Mouse (Mus musculus) neural tube, embryonic 11.5 days (tissue): ENCODE measurements around the gene Scyl2. TPM values are rescaled to one million over a fixed set of nuclear protein-coding genes. Genes with fewer than 3 reads are reported as not detected.

Experiments
- ATAC-seq: fragments of 200-750 bp; cut with Nextera tagmentation; 2 replicates; pipeline ENCODE4 v1.8.0; 2017; ENCODE audit warnings: moderate number of reproducible peaks, mild to moderate bottlenecking, moderate TSS enrichment, moderate library complexity; ENCODE audit not compliant: insufficient read depth, low FRiP score, low TSS enrichment
- DNase-seq: peaks from one replicate; pipeline ENCODE4 v3.0.0-alpha.2; 2015; ENCODE audit warnings: low spot score
- H3K27ac ChIP-seq: fragments of 300-500 bp; sonication (generic); 2 replicates; pipeline ENCODE4 v1.5.1; 2014; ENCODE audit warnings: low read depth, mild to moderate bottlenecking, low read length
- H3K27me3 ChIP-seq: fragments of 300-500 bp; sonication (generic); 2 replicates; pipeline ENCODE4 v1.6.1; 2014; ENCODE audit warnings: mild to moderate bottlenecking, low read length, mixed read lengths; ENCODE audit not compliant: control insufficient read depth, insufficient read depth
- H3K36me3 ChIP-seq: fragments of 300-500 bp; sonication (generic); 2 replicates; pipeline ENCODE4 v1.6.1; 2014; ENCODE audit warnings: mild to moderate bottlenecking, low read length, moderate library complexity, mixed read lengths; ENCODE audit not compliant: control insufficient read depth, insufficient read depth
- H3K4me1 ChIP-seq: fragments of 300-500 bp; sonication (generic); 2 replicates; pipeline ENCODE4 v1.6.1; 2014; ENCODE audit warnings: low read length, mixed read lengths; ENCODE audit not compliant: control insufficient read depth, insufficient read depth
- H3K4me2 ChIP-seq: fragments of 300-500 bp; sonication (generic); 2 replicates; pipeline ENCODE4 v1.6.1; 2014; ENCODE audit warnings: low read depth, mild to moderate bottlenecking, moderate library complexity
- H3K4me3 ChIP-seq: fragments of 300-500 bp; sonication (generic); 2 replicates; pipeline ENCODE4 v1.5.1; 2014; ENCODE audit warnings: low read depth, low read length
- H3K9ac ChIP-seq: fragments of 300-500 bp; sonication (generic); 2 replicates; pipeline ENCODE4 v1.6.1; 2014; ENCODE audit warnings: mild to moderate bottlenecking, low read length
- H3K9me3 ChIP-seq: fragments of 300-500 bp; sonication (generic); 2 replicates; pipeline ENCODE4 v1.6.1; 2016; ENCODE audit warnings: low read length; ENCODE audit not compliant: control insufficient read depth
- WGBS: fragments of 180-500 bp; shearing (Covaris S2); extraction: QIAGEN DNeasy Blood & Tissue Kit; methylation state at CpG from one replicate; pipeline ENCODE4 v1.1.7; 2014; 5-methylcytosine and 5-hydroxymethylcytosine counted together
- polyA plus RNA-seq: library from polyadenylated mRNA; unstranded; fragments of >200 nt; fragmentation: Nextera tagmentation; extraction: Ambion mirVana; gene quantifications from 2 replicates; pipeline ENCODE4 v1.2.1, GENCODE M21; 2014

Scyl2 gene
- polyA plus RNA-seq, 1 experiment from 2014 or later = 21.5 TPM

DNA sequence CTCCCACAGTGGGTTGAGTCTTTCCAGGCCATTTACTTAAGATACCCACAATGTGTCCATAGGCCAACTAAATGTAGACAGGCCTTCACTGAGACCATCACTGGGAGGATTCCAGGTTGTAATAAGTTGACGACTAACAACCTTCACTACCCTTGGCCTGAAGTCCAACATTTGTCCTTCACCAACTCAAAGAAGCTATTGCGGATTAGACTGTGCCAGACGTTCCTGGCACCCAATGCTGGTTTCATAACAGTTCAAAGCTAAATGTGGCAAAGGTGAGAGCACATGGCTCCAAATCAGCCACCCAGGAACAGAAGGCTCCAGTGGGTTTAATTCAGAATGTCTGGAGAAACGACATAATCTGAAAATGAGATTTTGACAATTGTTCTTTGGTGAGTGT is 53.0 kb downstream of the Scyl2 start:
- H3K4me2 ChIP-seq = no peak overlapping the region
- DNase-seq = no peak

DNA sequence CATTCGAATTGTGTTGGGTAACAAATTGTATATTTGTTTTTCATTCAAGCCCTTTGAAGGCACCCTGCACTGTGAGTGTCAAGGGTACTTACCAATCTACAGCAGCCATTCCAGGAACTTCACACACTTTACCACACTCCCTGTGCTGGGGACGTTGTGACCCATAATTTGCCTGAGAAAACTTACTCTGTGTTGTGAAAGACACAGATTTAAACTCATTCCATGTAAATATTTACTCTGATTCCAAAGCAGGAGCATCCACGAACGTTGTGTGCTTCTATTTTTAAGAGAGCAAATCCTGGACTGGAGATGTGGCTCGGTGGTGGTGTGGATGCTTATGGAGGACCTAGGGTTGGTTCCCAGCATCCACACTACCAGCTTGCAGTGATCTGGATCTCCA is 54.3 kb downstream of the Scyl2 start:
- H3K27ac ChIP-seq = no peak overlapping the region
- no peaks in the 10 kb centered on the region for H3K36me3 ChIP-seq
- WGBS = 70% methylated on average over 5 of the region's 5 CpGs
- H3K9ac ChIP-seq = no peak overlapping the region
- H3K4me1 ChIP-seq = no peaks in the 10 kb centered on the region
- no peak overlapping the region for H3K4me3 ChIP-seq
- no peaks in the 10 kb centered on the region for H3K27me3 ChIP-seq
- H3K9me3 ChIP-seq = no peaks in the 10 kb centered on the region
- H3K4me2 ChIP-seq = no peak overlapping the region
- ATAC-seq (no peak), DNase-seq (no peak)

More for the DNA sequence above, 53.0 kb downstream of the Scyl2 start:
- Histone ChIP-seq H3K9ac (no peak overlapping the region), H3K4me1 (no peaks in the 10 kb centered on the region), H3K36me3 (no peaks in the 10 kb centered on the region), H3K9me3 (no peaks in the 10 kb centered on the region), H3K4me3 (no peak overlapping the region), H3K27me3 (no peaks in the 10 kb centered on the region), H3K27ac (no peak overlapping the region)
- WGBS = 85% methylated on average over 4 of the region's 4 CpGs
- no peak for ATAC-seq

DNA sequence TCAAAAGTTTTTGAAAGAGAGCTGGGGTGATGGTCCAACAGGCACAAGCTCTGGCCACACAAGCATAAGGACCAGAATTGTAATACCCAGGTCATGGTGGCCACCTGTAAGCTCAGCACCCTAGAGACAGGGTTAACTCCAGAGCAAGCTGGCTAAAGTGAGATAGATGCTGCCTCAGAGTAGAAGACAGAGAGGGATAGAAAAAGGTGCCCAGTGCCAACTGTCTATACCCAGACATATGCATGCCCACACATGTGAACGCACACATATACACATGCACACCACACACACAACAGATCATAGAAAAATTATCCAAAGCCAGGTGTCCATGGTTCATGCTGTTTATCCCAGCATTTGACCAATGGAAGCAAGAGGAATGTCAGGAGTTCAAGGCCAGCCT is 55.5 kb downstream of the Scyl2 start:
- DNase-seq (no peak), ATAC-seq (peak; percentile 36; the same call in 1 of the 2 replicates)
- H3K27ac ChIP-seq = no peak overlapping the region
- no peak overlapping the region for H3K4me3 ChIP-seq
- no peaks in the 10 kb centered on the region for H3K4me1 ChIP-seq
- no peaks in the 10 kb centered on the region for H3K27me3 ChIP-seq
- WGBS = 96% methylated on average over 1 of the region's 1 CpGs
- H3K9me3 ChIP-seq = no peaks in the 10 kb centered on the region
- H3K4me2 ChIP-seq = no peak overlapping the region
- H3K36me3 ChIP-seq = no peaks in the 10 kb centered on the region
- no peak overlapping the region for H3K9ac ChIP-seq

DNA sequence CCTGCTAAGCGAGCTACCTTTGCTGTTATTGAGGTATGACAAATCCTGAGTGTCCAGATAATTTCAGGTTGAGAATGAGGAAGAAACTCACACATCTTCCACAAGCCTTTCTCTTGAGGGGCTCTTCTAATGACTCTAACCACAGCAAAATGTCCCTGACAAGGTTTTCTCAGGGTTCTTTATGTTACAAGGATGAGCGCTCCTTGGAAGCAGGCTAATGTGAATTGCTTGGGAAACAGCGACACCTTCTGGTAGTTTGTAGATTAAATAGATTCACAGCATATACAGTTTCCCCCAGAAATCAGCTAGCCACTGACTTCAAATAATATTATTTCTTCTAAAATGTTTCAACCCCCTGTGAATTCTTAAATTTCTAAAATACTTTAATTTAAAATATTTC is 56.0 kb downstream of the Scyl2 start:
- no peak overlapping the region for H3K9ac ChIP-seq
- ATAC-seq (peak; percentile 72; the same call in 1 of the 2 replicates), DNase-seq (peak; percentile 70)
- no peaks in the 10 kb centered on the region for H3K27me3 ChIP-seq
- H3K9me3 ChIP-seq = no peaks in the 10 kb centered on the region
- H3K4me1 ChIP-seq = no peaks in the 10 kb centered on the region
- no peak overlapping the region for H3K4me3 ChIP-seq
- H3K36me3 ChIP-seq = no peaks in the 10 kb centered on the region
- WGBS = 28% methylated on average over 3 of the region's 3 CpGs
- H3K4me2 ChIP-seq = no peak overlapping the region
- H3K27ac ChIP-seq = no peak overlapping the region

DNA sequence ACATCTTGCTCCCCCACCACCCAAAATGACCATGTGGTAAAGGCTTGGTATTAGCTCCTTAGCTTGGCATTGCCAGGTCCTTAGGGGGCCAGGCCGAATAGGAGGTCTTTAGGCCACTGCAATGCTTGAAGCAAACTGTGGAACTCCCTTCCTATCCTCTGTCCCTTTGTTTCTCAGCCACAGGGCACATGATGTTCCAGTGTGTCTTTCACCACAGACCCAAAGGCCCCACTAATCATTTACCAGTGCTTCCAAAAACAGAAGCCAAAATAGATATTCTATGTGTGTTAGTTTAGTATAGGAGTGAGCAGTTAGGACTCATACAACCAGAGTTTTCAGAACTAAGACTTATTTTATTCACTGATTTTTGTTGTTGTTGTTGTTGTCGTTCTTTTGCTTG is 59.4 kb downstream of the Scyl2 start:
- no peak for DNase-seq
- Histone ChIP-seq H3K36me3 (no peaks in the 10 kb centered on the region), H3K9me3 (no peaks in the 10 kb centered on the region), H3K27ac (no peak overlapping the region), H3K4me1 (no peaks in the 10 kb centered on the region), H3K9ac (no peak overlapping the region), H3K27me3 (no peaks in the 10 kb centered on the region), H3K4me2 (no peak overlapping the region), H3K4me3 (no peak overlapping the region)
- no peak for ATAC-seq
- WGBS = 88% methylated on average over 2 of the region's 2 CpGs

DNA sequence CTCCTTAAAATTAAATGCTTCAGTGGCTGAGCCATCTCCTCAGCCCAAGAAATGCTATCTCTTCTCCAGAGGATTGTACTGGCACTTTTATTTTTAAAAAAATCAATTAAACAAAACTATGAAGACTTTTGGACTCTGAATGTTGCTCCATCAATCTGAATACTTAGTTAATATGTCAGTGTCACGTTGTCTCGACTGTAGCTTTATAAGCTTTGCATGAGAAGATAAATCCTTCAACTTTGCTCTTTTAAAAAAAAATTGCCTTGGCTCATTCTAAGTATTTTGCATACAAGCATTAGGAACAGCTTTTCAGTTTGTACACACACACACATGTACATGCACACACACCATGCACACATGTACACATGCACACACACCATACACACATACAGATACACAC is 61.9 kb downstream of the Scyl2 start:
- Histone ChIP-seq H3K27ac (no peak overlapping the region), H3K4me3 (no peak overlapping the region), H3K36me3 (no peaks in the 10 kb centered on the region), H3K4me1 (no peaks in the 10 kb centered on the region), H3K9me3 (no peaks in the 10 kb centered on the region), H3K9ac (no peak overlapping the region), H3K27me3 (no peaks in the 10 kb centered on the region), H3K4me2 (no peak overlapping the region)
- DNase-seq (no peak), ATAC-seq (no peak)
- WGBS = 85% methylated on average over 2 of the region's 2 CpGs

DNA sequence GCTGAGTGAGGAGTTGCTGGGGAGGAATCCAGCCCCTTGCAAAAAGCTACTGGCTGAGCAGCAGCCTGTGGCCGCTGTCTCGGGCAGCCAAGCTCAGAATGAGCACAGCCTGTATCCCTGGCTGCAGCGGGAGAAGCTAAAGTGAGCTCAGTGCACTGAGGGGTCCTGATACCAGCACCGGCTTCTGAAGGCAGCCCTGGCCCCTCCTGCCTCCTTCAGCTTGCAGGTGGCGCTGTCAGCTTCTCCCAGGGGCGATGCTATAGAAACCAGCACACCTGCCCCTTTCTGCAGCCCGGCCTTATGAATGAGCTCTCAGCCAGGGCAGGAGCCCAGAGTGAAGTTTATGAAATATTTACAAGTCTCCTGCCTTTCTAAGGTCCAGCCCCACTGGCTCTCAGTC is 65.0 kb downstream of the Scyl2 start, which contains the start of gene Slc17a8:
Slc17a8 (minus strand) TSS at position 125 of the 400 bp plus-strand sequence.
- H3K27ac ChIP-seq = no peak within 1 kb of the TSS
- 31% methylated on average over 7 of the region's 7 CpGs for WGBS
- no peak within 1 kb of the TSS for H3K4me3 ChIP-seq

DNA sequence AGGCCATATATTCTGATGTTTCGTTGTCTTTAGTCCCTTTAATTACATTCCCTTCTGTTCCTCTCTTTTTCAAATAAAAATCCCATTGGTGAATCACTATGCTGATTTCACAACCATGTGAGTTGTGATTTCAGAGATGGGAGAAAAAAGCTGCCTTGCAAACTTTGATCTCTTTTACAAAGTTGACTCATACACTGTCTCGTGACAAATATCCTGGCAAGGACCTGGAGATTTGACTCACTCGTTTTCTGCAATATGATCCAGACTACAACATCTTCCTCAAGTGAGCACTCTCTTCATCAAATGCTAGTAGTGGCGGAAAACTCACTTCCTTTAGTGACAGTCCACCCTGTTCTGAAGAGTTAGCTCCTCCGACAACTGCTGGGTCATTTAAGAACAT is 86.8 kb downstream of the Scyl2 start:
- Histone ChIP-seq H3K9ac (no peak overlapping the region), H3K36me3 (no peaks in the 10 kb centered on the region), H3K4me3 (no peak overlapping the region), H3K4me2 (no peak overlapping the region), H3K27ac (no peak overlapping the region), H3K27me3 (no peaks in the 10 kb centered on the region), H3K4me1 (no peaks in the 10 kb centered on the region), H3K9me3 (no peaks in the 10 kb centered on the region)
- 82% methylated on average over 5 of the region's 5 CpGs for WGBS
- ATAC-seq = no peak
- DNase-seq = no peak

More for the DNA sequence above, 65.0 kb downstream of the Scyl2 start, which contains the start of gene Slc17a8:
- H3K9me3 ChIP-seq = no peaks in the 10 kb centered on the region
- no peak within 1 kb of the TSS for H3K9ac ChIP-seq
- no peaks in the 10 kb centered on the region for H3K36me3 ChIP-seq
- no peaks in the 10 kb centered on the region for H3K4me1 ChIP-seq
- ATAC-seq = no peak
- DNase-seq = no peak
- no peaks in the 10 kb centered on the region for H3K27me3 ChIP-seq
- H3K4me2 ChIP-seq = no peak within 1 kb of the TSS

DNA sequence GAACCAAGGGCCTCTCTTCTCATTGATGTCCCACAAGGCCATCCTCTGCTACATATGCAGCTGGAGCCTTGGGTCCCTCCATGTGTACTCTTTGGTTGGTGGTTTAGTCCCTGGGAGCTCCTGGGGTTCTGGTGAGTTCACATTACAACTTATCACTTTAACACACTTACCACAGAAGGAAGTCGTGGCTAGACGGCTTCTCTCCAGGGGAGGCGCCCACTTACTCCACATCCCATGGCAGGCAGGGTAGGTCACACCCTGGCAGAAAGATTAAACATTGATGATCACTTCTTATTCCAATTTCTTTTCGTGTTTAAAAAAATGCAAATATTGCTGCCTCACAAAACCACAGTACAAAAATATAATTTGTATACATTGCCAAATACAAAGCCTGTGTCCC is 88.8 kb downstream of the Scyl2 start:
- Histone ChIP-seq H3K9ac (no peak overlapping the region), H3K36me3 (no peaks in the 10 kb centered on the region), H3K4me3 (no peak overlapping the region), H3K9me3 (no peaks in the 10 kb centered on the region), H3K27ac (no peak overlapping the region), H3K4me2 (no peak overlapping the region), H3K4me1 (no peaks in the 10 kb centered on the region), H3K27me3 (no peaks in the 10 kb centered on the region)
- ATAC-seq = no peak
- DNase-seq = no peak
- WGBS = 78% methylated on average over 4 of the region's 4 CpGs
